Mouse (Mus musculus): ENCODE results near the gene Zdhhc5. TPM values are rescaled to one million over a fixed set of nuclear protein-coding genes. Genes with fewer than 3 reads are reported as not detected.

Gene Zdhhc5
- polyA plus RNA-seq, 2 experiments: 17.2 to 18.8 TPM

GRCm38 (mm10) chr2:84648369-84648768 is 66.6 kb downstream of the Zdhhc5 start:
- DNase-seq (ENCODE audit: low read depth in 3 of 3, low spot score in 3 of 3): no peak
- Histone ChIP-seq H3K4me1 (replicated peaks; ENCODE audit: control insufficient read depth in 2 of 2, insufficient read depth in 2 of 2, low read length in 1 of 2) (peaks cover 6 to 8% of the 10 kb centered on the region in 2 experiments; a peak in 1 of 4 replicates), H3K4me3 (ENCODE audit: insufficient read depth in 1 of 2, low read depth in 2 of 2, low read length in 2 of 2) (peak overlapping the region; percentile 41 to 84; a peak in 3 of 4 replicates), H3K9me3 (ENCODE audit: control insufficient read depth, low read length) (no peaks in the 10 kb centered on the region), H3K27ac (no peak overlapping the region), H3K9ac (replicated peaks) (no peak overlapping the region; the same call in 1 of the 2 replicates), H3K36me3 (replicated peaks; ENCODE audit: control insufficient read depth, insufficient read depth, low read depth) (no peaks in the 10 kb centered on the region), H3K27me3 (ENCODE audit: control insufficient read depth, insufficient read depth, low read length) (no peaks in the 10 kb centered on the region), H3K4me2 (ENCODE audit: low read depth) (peak overlapping the region; percentile 80)
- TF ChIP-seq EP300 (IDR thresholded peaks at IDR 0.05; ENCODE audit: low read depth) (no peak), CTCF (IDR thresholded peaks at IDR 0.05; ENCODE audit: low read depth) (no peak)
- WGBS (ENCODE audit: insufficient replicate concordance): 47% methylated on average over 6 of the region's 6 CpGs
- ATAC-seq (ENCODE audit: insufficient read depth): no peak

DNA sequence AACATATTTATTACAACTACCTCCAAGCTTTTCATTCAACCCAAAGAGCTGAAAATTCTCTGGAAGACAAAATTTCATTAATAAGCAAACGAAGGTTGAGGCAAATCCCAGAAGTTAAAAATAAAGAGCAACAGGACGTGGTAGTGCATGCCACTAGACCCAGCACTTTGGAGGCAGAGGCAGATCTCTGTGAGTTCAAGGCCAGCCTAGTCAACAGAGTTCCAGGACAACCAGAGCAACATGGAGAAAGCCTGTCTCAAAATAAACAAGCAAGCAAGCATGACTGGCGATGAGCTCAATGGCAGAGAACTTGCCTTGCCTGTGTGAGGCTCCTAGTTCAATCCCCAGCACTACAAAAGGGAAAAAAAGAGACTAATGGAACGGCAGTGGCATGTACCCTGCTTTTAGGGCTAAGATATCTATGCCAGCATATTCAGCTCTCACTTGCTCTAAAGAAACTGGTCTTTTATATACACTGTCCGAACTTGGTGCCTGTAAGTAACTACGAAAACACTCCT is 67.9 kb downstream of the Zdhhc5 start:
- Histone ChIP-seq H3K4me2 (ENCODE audit: low read depth) (no peak overlapping the region), H3K4me3 (ENCODE audit: insufficient read depth in 1 of 2, low read depth in 2 of 2, low read length in 2 of 2) (no peak overlapping the region)

GRCm38 (mm10) chr2:84646138-84646537 is 68.8 kb downstream of the Zdhhc5 start:
- Histone ChIP-seq H3K27ac (no peak overlapping the region), H3K9me3 (ENCODE audit: control insufficient read depth, low read length) (no peaks in the 10 kb centered on the region), H3K36me3 (replicated peaks; ENCODE audit: control insufficient read depth, insufficient read depth, low read depth) (no peaks in the 10 kb centered on the region), H3K4me1 (replicated peaks; ENCODE audit: control insufficient read depth in 2 of 2, insufficient read depth in 2 of 2, low read length in 1 of 2) (peaks cover 6 to 8% of the 10 kb centered on the region in 2 experiments; a peak in 2 of 4 replicates), H3K4me3 (ENCODE audit: insufficient read depth in 1 of 2, low read depth in 2 of 2, low read length in 2 of 2) (no peak overlapping the region), H3K9ac (replicated peaks) (no peak overlapping the region), H3K4me2 (ENCODE audit: low read depth) (no peak overlapping the region), H3K27me3 (ENCODE audit: control insufficient read depth, insufficient read depth, low read length) (no peaks in the 10 kb centered on the region)
- WGBS (ENCODE audit: insufficient replicate concordance): 72% methylated on average over 1 of the region's 1 CpGs
- no peak for ATAC-seq (ENCODE audit: insufficient read depth)
- no peak for DNase-seq (ENCODE audit: low read depth in 3 of 3, low spot score in 3 of 3)
- no peak for TF ChIP-seq EP300 (IDR thresholded peaks at IDR 0.05; ENCODE audit: low read depth)
- no peak for TF ChIP-seq CTCF (IDR thresholded peaks at IDR 0.05; ENCODE audit: low read depth)

More for the DNA sequence above, 67.9 kb downstream of the Zdhhc5 start:
- H3K27ac ChIP-seq: no peak overlapping the region
- no peak for ATAC-seq (ENCODE audit: insufficient read depth)
- WGBS (ENCODE audit: insufficient replicate concordance): 80% methylated on average over 6 of the region's 6 CpGs
- H3K9ac ChIP-seq (replicated peaks): no peak overlapping the region
- no peak for TF ChIP-seq EP300 (IDR thresholded peaks at IDR 0.05; ENCODE audit: low read depth)
- TF ChIP-seq CTCF (IDR thresholded peaks at IDR 0.05; ENCODE audit: low read depth): no peak
- DNase-seq (ENCODE audit: low read depth in 3 of 3, low spot score in 3 of 3): no peak
- H3K27me3 ChIP-seq (ENCODE audit: control insufficient read depth, insufficient read depth, low read length): no peaks in the 10 kb centered on the region
- H3K4me1 ChIP-seq (replicated peaks; ENCODE audit: control insufficient read depth in 2 of 2, insufficient read depth in 2 of 2, low read length in 1 of 2): peaks cover 6 to 8% of the 10 kb centered on the region in 2 experiments; a peak in 2 of 4 replicates
- H3K9me3 ChIP-seq (ENCODE audit: control insufficient read depth, low read length): no peaks in the 10 kb centered on the region
- no peaks in the 10 kb centered on the region for H3K36me3 ChIP-seq (replicated peaks; ENCODE audit: control insufficient read depth, insufficient read depth, low read depth)

DNA sequence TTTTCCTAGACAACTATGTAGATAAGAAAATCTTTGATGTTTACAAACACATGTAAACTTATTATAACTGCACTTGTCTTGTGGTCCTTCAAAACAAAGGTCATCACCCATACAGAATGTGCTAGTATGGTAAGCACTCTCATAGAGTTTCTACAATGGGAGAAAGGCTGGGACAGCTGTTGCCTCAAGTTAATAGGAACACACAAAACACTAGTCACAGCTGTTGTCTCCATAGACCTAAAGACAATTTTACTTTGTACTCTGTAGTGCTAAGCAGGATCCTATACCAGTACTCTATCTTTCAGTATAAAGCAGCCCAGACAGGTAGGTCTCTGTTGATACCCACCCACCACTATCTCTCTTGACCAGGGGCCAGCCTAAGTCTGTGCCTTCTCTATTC is 74.1 kb downstream of the Zdhhc5 start:
- H3K4me2 ChIP-seq (ENCODE audit: low read depth): no peak overlapping the region
- no peak overlapping the region for H3K9ac ChIP-seq (replicated peaks)
- H3K36me3 ChIP-seq (replicated peaks; ENCODE audit: control insufficient read depth, insufficient read depth, low read depth): no peaks in the 10 kb centered on the region
- H3K9me3 ChIP-seq (ENCODE audit: control insufficient read depth, low read length): no peaks in the 10 kb centered on the region
- no peak overlapping the region for H3K4me3 ChIP-seq (ENCODE audit: insufficient read depth in 1 of 2, low read depth in 2 of 2, low read length in 2 of 2)
- ATAC-seq (ENCODE audit: insufficient read depth) (no peak), DNase-seq (ENCODE audit: low read depth in 3 of 3, low spot score in 3 of 3) (no peak)
- TF ChIP-seq EP300 (IDR thresholded peaks at IDR 0.05; ENCODE audit: low read depth) (no peak), CTCF (IDR thresholded peaks at IDR 0.05; ENCODE audit: low read depth) (no peak)
- peaks cover 6 to 16% of the 10 kb centered on the region in 2 experiments for H3K4me1 ChIP-seq (replicated peaks; ENCODE audit: control insufficient read depth in 2 of 2, insufficient read depth in 2 of 2, low read length in 1 of 2)
- H3K27me3 ChIP-seq (ENCODE audit: control insufficient read depth, insufficient read depth, low read length): no peaks in the 10 kb centered on the region
- H3K27ac ChIP-seq: no peak overlapping the region

GRCm38 (mm10) chr2:84638428-84639220 is 76.4 kb downstream of the Zdhhc5 start:
- no peak overlapping the region for H3K27ac ChIP-seq
- no peak overlapping the region for H3K4me3 ChIP-seq (ENCODE audit: insufficient read depth in 1 of 2, low read depth in 2 of 2, low read length in 2 of 2)
- peaks cover 9 to 30% of the 10 kb centered on the region in 2 experiments for H3K4me1 ChIP-seq (replicated peaks; ENCODE audit: control insufficient read depth in 2 of 2, insufficient read depth in 2 of 2, low read length in 1 of 2)
- 31% methylated on average over 5 of the region's 5 CpGs for WGBS (ENCODE audit: insufficient replicate concordance)
- no peaks in the 10 kb centered on the region for H3K27me3 ChIP-seq (ENCODE audit: control insufficient read depth, insufficient read depth, low read length)
- ATAC-seq (ENCODE audit: insufficient read depth) (no peak), DNase-seq (ENCODE audit: low read depth in 3 of 3, low spot score in 3 of 3) (no peak)
- TF ChIP-seq EP300 (IDR thresholded peaks at IDR 0.05; ENCODE audit: low read depth) (no peak), CTCF (IDR thresholded peaks at IDR 0.05; ENCODE audit: low read depth) (no peak)
- H3K36me3 ChIP-seq (replicated peaks; ENCODE audit: control insufficient read depth, insufficient read depth, low read depth): no peaks in the 10 kb centered on the region
- no peak overlapping the region; the same call in 1 of the 2 replicates for H3K4me2 ChIP-seq (ENCODE audit: low read depth)
- no peaks in the 10 kb centered on the region for H3K9me3 ChIP-seq (ENCODE audit: control insufficient read depth, low read length)
- no peak overlapping the region for H3K9ac ChIP-seq (replicated peaks)

MicroRNA genes within 50 kb of the gene (microRNA counts, 519-probe panel; counts per million panel counts)
- 8,821 counts per million, percentile 92 among the panel's probes with 10 or more counts for microRNA mmu-miR-130a

Small RNA genes within 50 kb of the gene (microRNA-seq; reads per million reads assigned to microRNA genes)
- 24,029 reads per million, percentile 97 among the genes with 10 or more reads in this experiment for gene Mir130a

Other genes with a start within 250 kb of the Zdhhc5 start
- 6.3 and 10.4 TPM in 2 replicates for gene Tfpi, start 238.4 kb downstream of the Zdhhc5 start, polyA plus RNA-seq (2012; rRNA removed)
- gene Tfpi, start 238.4 kb downstream of the Zdhhc5 start, polyA plus RNA-seq (2014; fragmentation: Nextera tagmentation; extraction: Ambion mirVana): 15.1 and 15.9 TPM in 2 replicates
- 14.6 and 16.0 TPM in 2 replicates for gene Ctnnd1, start 64.4 kb downstream of the Zdhhc5 start, polyA plus RNA-seq (2012; rRNA removed)
- 8.5 and 9.8 TPM in 2 replicates for gene Ctnnd1, start 64.4 kb downstream of the Zdhhc5 start, polyA plus RNA-seq (2014; fragmentation: Nextera tagmentation; extraction: Ambion mirVana)
- not detected in 2 replicates for gene Btbd18, start 56.1 kb downstream of the Zdhhc5 start, polyA plus RNA-seq (2012; rRNA removed)
- gene Btbd18, start 56.1 kb downstream of the Zdhhc5 start, polyA plus RNA-seq (2014; fragmentation: Nextera tagmentation; extraction: Ambion mirVana): 0.05 TPM in 1 of 2 replicates, not detected in the other
- 97.8 and 135 TPM in 2 replicates for gene Selenoh, start 44.4 kb downstream of the Zdhhc5 start, polyA plus RNA-seq (2012; rRNA removed)
- gene Selenoh, start 44.4 kb downstream of the Zdhhc5 start, polyA plus RNA-seq (2014; fragmentation: Nextera tagmentation; extraction: Ambion mirVana): 115 TPM in 2 replicates
- gene Gm28635, start 37.1 kb downstream of the Zdhhc5 start, polyA plus RNA-seq (2012; rRNA removed): 0.01 TPM in 1 of 2 replicates, not detected in the other
- gene Gm28635, start 37.1 kb downstream of the Zdhhc5 start, polyA plus RNA-seq (2014; fragmentation: Nextera tagmentation; extraction: Ambion mirVana): not detected in 2 replicates
- 9.6 and 12.3 TPM in 2 replicates for gene Med19, start 36.8 kb downstream of the Zdhhc5 start, polyA plus RNA-seq (2012; rRNA removed)
- gene Med19, start 36.8 kb downstream of the Zdhhc5 start, polyA plus RNA-seq (2014; fragmentation: Nextera tagmentation; extraction: Ambion mirVana): 22.4 and 23.4 TPM in 2 replicates
- 18.7 and 24.7 TPM in 2 replicates for gene Tmx2, start 36.0 kb downstream of the Zdhhc5 start, polyA plus RNA-seq (2012; rRNA removed)
- 66.3 and 70.9 TPM in 2 replicates for gene Tmx2, start 36.0 kb downstream of the Zdhhc5 start, polyA plus RNA-seq (2014; fragmentation: Nextera tagmentation; extraction: Ambion mirVana)
- 22.1 and 27.5 TPM in 2 replicates for gene Clp1, start 12.2 kb upstream of the Zdhhc5 start, polyA plus RNA-seq (2012; rRNA removed)
- 50.9 and 54.6 TPM in 2 replicates for gene Clp1, start 12.2 kb upstream of the Zdhhc5 start, polyA plus RNA-seq (2014; fragmentation: Nextera tagmentation; extraction: Ambion mirVana)
- 122 and 145 TPM in 2 replicates for gene Ypel4, start 18.9 kb upstream of the Zdhhc5 start, polyA plus RNA-seq (2012; rRNA removed)
- 53.4 and 58.1 TPM in 2 replicates for gene Ypel4, start 18.9 kb upstream of the Zdhhc5 start, polyA plus RNA-seq (2014; fragmentation: Nextera tagmentation; extraction: Ambion mirVana)
- gene Gm19426, start 28.5 kb upstream of the Zdhhc5 start, polyA plus RNA-seq (2012; rRNA removed): 1.1 and 1.8 TPM in 2 replicates
- 0.98 and 1.1 TPM in 2 replicates for gene Gm19426, start 28.5 kb upstream of the Zdhhc5 start, polyA plus RNA-seq (2014; fragmentation: Nextera tagmentation; extraction: Ambion mirVana)
- 32.4 and 35.4 TPM in 2 replicates for gene Serping1, start 60.3 kb upstream of the Zdhhc5 start, polyA plus RNA-seq (2012; rRNA removed)
- 45.4 and 61.5 TPM in 2 replicates for gene Serping1, start 60.3 kb upstream of the Zdhhc5 start, polyA plus RNA-seq (2014; fragmentation: Nextera tagmentation; extraction: Ambion mirVana)
- 243 and 304 TPM in 2 replicates for gene Ube2l6, start 83.6 kb upstream of the Zdhhc5 start, polyA plus RNA-seq (2012; rRNA removed)
- gene Ube2l6, start 83.6 kb upstream of the Zdhhc5 start, polyA plus RNA-seq (2014; fragmentation: Nextera tagmentation; extraction: Ambion mirVana): 469 and 479 TPM in 2 replicates
- 0.09 and 0.38 TPM in 2 replicates for gene Smtnl1, start 107.5 kb upstream of the Zdhhc5 start, polyA plus RNA-seq (2012; rRNA removed)
- gene Smtnl1, start 107.5 kb upstream of the Zdhhc5 start, polyA plus RNA-seq (2014; fragmentation: Nextera tagmentation; extraction: Ambion mirVana): 0.23 and 0.25 TPM in 2 replicates
- gene Timm10, start 111.8 kb upstream of the Zdhhc5 start, polyA plus RNA-seq (2012; rRNA removed): 39.8 and 46.6 TPM in 2 replicates
- 40.6 and 41.5 TPM in 2 replicates for gene Timm10, start 111.8 kb upstream of the Zdhhc5 start, polyA plus RNA-seq (2014; fragmentation: Nextera tagmentation; extraction: Ambion mirVana)
- 144 and 151 TPM in 2 replicates for gene Slc43a1, start 123.7 kb upstream of the Zdhhc5 start, polyA plus RNA-seq (2012; rRNA removed)
- gene Slc43a1, start 123.7 kb upstream of the Zdhhc5 start, polyA plus RNA-seq (2014; fragmentation: Nextera tagmentation; extraction: Ambion mirVana): 174 and 198 TPM in 2 replicates
- 0.03 and 0.06 TPM in 2 replicates for gene Rtn4rl2, start 171.5 kb upstream of the Zdhhc5 start, polyA plus RNA-seq (2012; rRNA removed)
- gene Rtn4rl2, start 171.5 kb upstream of the Zdhhc5 start, polyA plus RNA-seq (2014; fragmentation: Nextera tagmentation; extraction: Ambion mirVana): 0.14 TPM in 1 of 2 replicates, not detected in the other
- 158 and 159 TPM in 2 replicates for gene Slc43a3, start 221.4 kb upstream of the Zdhhc5 start, polyA plus RNA-seq (2012; rRNA removed)
- 113 and 124 TPM in 2 replicates for gene Slc43a3, start 221.4 kb upstream of the Zdhhc5 start, polyA plus RNA-seq (2014; fragmentation: Nextera tagmentation; extraction: Ambion mirVana)